Mouse (Mus musculus) c-Kit-negative CD71-positive TER-119-positive erythroid progenitor cells, embryonic 14.5 days (primary cell): ENCODE data around the gene Syn2.
A peak's percentile ranks its signal among the peaks of the same experiment; 100 is the strongest.

Experiments used
- DNase-seq: peaks from one replicate; pipeline ENCODE4 v3.0.0-alpha.2; 2013; ENCODE audit warnings: low read depth, low spot score

The Syn2 gene

DNA sequence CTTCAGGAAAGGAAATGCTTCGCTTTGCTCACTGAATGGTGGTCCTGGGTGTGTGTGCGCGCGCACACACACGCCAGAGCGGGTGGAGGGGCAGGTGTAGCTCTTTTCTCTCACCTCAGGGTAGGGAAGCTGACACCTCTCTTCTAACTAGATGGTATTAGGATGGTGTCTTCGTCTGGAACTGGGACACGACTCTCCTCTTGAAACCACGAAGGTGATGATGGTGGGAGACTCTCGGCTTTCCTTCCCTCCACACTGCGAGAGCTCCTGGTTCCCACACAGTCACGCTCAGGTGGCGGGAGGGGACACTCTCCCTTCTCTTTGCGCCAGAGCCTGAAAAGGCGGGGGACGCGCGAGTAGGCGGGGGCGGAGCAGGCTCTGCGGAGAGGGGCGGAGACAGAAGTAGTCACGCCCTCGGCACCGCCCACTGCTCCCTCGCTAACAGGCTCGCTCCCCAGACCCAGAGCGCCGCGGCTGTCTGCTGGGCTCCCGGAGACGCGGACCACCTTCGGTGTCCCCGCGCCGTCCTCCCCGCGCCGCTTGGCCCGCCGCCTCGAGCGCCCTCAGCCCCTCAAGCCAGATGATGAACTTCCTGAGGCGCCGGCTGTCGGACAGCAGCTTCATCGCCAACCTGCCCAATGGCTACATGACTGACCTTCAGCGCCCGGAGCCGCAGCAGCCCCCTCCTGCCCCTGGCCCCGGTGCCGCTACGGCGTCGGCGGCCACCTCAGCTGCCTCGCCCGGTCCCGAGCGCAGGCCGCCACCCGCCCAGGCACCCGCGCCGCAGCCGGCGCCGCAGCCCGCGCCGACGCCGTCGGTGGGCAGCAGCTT is at the start of gene Syn2:
TSS of gene Syn2 (plus strand) at position 402 of the 831 bp plus-strand sequence.
- peak; percentile 5 for DNase-seq

DNA sequence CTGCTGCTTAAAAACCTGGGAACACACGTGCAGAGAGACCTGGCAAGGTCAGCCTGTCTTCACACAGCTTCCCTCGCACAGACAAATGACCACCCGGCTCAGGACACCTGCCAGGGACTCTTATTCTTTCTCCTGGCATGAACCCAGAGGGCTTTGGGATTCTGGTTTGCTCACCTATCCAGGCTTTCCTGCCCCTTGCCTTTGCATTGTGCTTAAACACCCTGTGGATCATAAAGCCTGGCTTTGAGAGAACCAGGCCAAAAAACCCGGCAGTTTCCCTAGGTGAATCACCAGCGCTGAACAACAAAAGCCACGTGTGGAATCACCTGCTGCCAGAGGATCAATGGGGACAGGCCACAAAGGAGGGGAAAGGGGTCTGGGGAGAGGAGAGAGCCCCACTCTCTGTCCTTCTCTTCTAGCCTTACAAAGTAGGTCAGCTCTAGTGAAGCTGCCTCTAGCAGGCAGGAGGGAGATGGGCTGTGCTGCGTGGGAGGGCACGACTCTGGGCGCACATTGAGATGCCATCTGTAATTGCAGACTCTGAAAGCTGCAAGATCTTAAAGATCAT is 49.3 kb upstream of the Syn2 start:
- no peak for DNase-seq

DNA sequence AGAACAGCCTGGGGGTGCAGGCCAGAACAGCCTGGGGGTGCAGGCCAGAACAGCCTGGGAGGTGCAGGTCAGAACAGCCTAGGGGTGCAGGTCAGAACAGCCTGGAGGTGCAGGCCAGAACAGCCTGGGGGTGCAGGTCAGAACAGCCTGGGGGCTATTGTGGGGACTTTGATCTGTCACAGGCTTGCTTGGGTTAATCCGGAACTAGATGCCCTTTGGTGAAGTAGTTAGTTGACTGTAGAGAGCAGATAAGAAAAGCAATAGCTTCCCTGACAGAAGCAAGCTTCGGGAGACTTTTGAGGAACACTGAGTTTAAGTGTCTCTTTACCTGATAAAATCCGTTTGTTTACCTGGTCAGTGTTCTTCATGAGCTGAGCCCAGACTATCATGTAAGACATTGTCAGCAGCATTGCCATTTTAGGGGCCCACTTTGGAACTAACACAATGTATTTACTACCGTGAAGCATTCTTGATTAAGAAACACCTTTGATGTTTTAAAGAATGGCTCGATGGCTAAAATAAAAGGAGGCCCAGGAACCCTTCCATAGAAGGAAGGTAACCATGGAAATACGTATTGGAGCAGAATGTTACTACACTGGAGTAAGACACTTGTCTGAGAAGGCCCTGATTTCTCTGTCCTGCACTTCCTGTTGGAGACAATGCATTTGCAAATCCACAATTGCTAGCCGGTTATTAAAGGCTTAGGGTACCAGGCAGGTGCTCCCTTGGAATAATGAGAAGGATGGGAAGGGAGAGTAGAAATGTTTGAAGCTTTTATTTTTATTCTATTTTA is 46.2 kb upstream of the Syn2 start:
- DNase-seq: no peak

DNA sequence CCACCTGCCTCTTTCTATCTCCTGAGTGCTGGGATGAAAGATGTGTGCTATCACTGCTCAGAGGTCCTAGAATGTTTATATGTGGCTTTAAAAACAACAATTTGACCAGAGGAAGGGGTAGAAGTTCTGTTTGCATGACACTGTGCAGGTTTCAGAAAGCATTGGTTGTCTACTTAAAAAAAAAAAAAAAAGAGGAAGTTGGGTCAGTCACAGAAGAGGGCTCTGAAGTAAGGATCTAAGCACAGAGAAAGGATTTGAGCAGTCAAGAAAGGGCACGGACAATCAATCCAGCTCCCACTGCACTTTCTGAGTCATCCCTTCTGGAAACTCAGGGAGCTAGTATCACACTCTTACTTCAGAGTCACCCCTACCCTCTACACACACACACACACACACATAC is 43.0 kb upstream of the Syn2 start:
- DNase-seq: no peak

DNA sequence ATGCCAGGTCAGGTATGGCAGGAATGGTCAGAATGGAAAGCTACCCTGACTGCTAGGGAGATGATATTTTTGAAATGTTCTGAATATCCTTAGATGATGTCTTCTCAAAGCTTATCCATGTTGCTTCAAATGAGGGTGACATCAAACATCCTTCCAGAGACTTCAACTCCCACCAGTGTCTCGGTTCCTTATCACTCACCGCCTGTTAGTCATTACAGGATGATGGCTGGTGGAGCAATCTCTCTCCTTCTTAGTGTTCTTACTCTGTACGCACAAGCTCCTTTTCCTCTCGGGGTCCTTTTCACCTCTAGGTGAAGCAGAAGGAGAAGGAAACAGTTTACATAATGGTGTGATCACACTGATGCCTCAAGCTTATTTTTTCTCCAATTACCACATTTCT is 32.2 kb upstream of the Syn2 start:
- DNase-seq: no peak

DNA sequence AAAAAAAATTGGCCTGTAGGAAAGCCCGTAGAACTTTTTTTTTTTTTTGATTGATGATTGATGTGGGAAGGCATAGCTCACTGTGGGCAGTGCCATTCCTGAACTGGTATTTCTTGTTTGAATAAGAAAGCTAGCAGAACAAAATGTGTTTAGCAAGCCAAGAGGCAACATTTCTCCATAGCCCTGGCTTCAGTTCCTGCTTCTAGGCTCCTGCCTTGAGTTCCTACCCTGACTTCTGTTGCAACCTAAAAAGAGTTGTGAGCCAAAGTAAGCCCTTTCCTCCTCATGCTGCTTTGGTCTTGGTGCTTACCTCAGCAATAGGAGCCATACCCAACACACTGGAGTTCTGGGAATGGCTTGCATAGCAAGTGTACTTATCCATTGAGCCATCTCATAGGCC is 23.3 kb upstream of the Syn2 start:
- DNase-seq: no peak

DNA sequence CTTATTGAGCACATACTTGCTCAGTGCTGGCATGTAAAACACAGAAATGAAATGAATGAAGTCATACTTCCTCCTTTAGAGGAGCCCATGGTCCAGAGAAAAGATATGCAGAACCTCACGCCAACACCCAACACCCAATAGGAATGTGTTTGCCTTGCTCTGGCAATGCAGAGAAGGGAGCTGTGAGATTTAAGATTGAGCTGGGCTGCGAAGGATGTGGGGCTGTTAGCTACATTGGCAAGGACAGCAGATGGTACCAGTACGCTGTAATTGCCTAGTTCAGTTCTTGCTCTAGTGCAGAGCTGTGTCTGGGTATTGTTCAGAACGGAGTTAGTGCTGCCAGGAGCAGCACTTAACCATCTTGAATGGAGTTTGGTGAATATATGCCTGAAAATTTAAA is 12.5 kb upstream of the Syn2 start:
- no peak for DNase-seq

DNA sequence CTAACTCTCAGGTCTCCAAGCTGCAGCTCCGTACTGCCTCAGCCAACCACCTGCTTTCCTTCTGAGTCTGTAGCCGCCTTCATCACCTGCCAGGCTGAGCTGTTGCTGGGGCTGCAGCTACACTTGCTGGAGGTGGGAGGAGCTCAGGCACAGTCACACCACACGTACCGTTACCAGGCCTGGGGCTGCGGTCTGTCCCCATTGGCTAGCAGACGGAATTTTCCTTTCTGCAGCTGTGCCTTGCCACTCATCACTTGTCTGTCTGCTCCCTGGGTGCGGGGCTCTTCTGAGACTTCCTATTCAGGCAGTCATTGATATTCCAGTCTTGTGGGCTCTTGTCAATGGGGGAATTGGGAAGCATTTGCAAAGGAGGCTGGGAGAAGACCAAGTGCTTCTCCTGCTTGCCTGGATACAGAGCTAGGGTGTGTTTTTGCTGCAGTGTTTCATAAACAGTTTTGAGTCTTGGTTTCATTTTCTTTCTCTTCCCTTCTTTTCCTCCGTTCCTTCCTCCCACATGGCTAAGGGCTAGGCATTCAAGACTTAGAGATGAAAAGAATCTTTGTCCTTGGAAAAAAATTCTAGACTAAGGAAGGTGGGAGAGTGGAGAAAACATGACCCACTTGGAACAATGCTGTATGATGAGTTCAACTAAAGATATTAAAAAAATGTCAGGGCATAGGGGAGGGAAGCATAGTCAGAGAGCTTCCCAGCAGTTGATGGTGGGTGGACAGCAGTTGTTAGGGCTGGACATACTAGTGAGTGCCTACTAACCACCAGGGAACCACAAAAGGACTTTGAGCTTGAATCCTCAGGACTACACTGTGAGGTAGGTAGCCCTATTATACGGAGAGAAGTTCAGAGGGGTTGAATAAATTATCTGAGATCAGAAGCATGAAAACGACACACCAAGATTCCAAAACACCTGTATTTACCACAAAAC is 11.2 kb upstream of the Syn2 start:
- no peak for DNase-seq

DNA sequence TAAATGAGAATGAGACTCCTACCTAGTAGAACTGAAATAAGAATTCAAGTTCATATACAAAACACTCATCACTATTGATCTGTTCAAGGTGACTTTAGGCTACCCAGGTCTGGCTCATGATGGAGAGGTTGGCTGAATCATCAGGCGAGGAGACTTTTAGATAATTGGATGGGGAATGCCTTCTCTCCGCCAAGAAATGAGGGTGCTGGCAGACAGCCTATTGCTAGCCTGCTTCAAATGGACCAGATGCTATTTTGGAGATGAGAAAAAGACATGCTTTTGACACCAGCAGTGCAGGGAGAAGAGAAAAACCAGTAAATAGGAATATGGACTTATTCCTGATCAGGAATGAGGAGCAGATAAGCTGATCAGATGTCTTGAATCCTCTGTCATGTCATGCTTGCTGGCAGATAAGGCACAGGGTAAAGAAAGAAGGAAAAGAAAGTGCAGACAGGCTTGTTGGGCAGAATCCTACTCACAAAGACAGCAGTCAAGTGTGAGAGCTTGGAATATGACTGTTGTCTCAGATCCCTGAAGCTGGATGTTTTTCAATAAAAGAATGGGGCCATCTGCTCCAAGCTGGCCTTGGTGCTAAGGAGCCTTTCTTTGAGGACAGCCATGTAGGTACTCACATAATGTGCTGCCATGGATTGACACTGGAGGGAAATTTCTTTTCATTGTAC is 9.9 kb upstream of the Syn2 start:
- no peak for DNase-seq

DNA sequence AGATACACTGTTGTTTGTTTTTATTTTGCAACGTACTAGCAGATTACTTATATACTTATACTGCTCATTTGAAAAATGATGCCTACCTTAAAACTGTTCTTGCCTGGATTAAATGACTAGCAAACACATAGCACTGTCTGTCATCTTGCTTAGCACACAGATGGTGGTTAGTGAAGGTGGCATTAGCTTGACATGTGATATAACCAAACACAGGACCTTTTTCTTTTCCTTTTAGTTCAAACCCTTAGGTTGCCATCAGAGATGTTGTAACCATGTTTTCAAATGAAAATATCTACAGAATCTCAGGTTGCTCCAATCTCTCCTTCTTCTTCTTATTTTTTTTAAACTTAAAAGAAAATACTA is 9.4 kb upstream of the Syn2 start:
- no peak for DNase-seq

DNA sequence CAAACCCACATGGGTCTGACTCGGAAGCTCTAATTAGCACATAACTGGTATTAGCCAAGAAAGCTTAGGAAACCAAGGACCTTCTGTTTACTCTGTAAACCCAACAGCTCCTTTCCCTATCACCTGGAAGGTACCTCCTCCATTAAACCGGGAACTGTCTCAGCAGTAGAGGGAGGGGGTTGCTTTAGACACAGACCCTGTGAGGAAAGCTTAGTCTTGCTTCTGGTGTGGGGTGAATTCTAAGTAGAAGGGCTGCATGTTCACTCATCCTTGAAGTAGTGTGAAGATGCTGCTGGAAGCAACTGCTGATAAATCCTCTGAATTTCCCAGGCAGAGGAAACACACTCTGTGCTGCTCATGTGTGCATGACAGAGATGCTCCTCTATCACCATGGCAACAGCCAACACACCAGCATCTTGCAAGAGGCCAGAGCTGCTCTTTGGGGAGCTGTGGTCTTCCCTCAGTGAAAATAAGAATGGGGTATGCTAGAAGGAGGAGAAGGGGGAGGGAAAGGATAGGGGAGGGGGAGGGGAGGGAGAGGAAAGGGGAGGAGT is 8.4 kb upstream of the Syn2 start:
- DNase-seq: no peak

DNA sequence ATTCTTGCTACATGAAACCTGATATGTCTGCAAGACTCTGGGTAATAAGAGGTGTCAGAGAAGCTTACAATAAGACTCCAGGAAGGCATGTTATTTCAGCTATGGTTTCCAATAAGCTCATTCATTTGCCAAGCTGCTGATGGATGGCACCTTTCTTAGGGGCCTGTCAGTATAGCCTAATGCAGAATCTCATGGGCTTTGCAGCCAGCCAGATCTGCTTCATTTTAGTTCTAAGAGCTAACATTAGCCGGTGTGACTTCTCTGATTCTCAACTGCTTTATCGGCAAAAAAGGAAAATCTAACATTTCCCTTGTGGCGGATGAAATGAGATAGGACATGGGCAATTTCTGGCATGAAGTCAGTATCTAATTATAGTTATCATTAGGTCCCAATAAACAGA is 7.9 kb upstream of the Syn2 start:
- DNase-seq: no peak

DNA sequence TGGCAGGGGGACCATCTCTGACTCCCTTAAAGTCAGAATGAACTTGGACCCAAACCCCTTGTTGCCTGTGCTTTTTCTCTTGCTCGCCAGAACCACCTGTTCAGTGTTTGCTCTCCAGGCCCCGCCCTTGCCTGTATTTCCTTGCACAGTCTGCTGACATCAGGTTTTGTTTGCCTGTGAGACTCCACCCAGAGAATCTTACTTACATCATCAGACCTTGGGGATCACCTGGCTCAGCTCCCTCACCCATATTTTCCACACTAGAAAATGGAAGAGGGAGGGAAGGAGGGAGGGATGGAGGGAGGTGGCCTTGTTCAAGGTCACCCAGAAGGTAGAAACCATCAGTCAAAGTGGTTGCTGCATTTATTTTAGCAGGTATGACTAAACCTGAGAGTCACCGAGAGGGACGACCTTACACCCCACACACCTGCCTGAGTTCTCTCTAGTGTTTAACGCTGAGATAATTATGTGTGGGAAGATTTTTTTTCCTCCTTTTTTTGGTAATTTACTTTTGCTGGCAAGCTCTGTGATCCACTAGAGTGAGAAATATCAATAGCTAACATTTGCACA is 7.4 kb upstream of the Syn2 start:
- no peak for DNase-seq

DNA sequence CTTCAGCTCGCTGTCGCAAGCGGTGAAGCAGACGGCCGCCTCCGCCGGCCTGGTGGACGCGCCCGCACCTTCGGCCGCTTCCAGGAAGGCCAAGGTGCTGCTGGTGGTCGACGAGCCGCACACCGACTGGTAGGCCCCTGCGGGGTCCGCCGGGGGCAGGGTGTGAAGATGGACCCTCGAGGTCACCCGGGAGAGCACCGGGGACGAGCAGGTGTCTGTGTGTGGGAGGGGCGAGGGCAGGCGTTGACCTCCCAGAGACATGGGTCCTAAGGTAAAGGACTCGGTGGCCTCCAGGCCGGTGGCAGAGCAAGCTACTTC is 589 bp downstream of the Syn2 start:
- no peak for DNase-seq

DNA sequence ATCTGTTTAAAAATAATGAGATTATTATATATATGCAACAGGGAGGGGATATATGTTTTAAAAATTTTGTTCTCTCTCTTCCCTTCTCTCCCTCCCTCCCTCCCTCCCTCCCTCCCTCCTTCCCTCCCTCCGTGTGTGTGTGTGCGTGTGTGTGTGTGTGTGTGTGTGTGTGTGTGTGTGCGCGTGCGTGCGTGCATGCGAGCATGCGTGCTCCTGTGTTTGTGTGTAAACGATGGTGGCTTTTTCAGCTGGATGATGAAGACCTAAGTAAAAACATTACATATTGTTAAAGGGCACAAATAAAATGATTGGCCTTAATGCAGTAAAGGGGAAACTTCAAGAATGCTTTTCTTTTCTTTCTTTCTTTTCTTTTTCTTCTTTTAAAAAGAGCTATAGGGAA is 1.5 kb downstream of the Syn2 start:
- no peak for DNase-seq

DNA sequence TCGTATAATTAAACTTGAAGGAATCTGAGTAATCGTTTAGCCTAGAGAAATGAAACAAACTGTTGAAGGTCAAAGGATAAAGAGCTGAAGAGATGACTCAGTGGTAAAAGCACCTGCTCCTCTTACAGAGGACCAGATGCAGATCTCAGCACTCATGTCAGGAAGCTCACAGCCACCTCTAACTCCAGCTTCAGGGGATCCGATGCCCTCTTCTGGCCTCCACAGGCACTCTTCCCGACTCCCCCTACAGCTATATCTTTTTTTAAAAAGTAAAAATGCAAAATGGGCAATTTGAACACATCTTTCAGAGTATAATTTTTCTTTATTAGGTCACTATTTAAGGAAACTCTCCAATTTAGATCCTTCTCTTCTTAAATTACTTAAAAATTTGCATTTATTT is 6.7 kb downstream of the Syn2 start:
- DNase-seq: no peak

DNA sequence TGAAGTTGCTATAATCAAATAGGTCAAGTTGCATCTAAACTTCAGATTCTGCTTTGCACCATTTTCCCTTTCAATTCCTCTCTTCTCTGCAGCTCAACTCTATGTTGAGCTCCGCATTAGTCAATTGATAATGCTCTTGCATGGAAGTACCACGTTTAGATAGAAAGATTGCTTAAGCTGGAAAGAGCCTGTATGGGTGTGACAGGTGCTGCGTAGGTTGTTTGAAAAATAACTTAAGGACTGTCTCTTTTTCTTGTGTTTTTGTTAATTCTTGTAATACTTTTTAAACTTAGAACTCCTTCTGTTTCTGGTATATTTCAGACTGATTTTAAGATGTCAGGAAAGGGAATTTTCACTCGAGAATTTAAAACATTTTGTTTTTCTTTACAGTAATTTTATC is 26.5 kb downstream of the Syn2 start:
- no peak for DNase-seq

DNA sequence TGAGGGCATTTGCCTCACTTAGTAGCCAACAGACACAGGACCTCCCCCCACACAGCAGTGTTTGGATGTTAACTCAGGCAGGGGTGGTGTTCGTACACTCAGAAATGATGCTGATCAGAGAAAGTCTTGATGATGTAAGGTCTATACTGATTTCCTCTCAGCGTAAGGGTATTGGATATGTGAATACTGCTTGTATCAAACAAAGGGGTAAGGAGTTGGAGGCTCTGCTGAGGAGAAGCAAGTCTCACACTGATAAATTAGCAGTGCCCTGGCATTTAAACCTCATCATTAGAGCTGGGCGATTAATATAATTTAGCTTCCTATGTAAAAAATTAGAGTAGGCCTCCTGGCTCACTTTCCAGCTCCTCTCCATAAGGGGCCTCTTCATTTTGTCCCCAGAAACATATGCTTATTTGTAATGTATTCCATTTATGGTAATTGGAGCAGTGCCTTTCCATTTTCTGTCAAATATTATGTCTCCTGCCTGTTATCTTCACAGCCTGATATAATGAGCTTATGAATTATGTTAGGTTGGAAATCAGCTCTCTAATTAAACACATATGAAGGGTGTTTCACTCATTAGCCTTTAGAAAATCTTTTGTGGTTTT is 31.3 kb downstream of the Syn2 start:
- DNase-seq: no peak

DNA sequence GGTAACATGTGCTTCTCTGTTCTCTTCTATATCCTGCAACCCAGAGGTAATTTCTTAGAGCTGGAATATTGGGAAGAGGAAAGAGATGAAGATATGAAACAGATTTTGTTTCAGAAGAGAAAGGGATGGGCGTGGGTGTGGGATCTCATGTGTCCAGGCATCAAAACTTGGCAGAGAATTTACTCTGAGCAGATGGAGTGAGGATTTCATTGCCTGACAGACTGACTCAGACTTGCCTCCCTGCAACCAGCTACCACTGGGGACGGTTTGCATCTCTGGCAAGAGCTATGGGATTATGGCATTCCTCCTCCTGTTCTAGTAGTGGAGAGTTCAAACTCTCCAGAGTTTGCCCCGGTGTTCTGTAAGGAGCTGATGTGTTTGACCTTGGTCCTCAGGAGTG is 34.2 kb downstream of the Syn2 start:
- no peak for DNase-seq

DNA sequence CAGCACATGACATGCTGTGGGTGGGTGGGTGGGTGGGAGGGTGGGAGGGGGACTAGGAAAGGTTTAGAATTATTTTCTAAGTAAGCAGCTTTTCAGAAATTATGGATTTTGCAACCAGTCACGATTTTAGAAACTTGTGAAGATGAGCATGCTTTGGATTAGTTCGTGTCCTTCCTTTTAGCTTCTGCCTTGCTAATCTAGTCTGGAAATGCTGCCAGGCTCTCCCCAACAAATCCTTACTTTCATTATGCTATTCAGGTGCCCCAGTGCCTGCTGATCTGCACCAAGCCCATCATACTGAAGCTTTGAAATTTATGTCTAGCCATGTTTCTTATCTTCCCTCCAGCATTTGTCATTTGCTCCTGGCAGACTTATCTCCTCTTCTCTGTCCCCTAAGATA is 34.8 kb downstream of the Syn2 start:
- no peak for DNase-seq
